Mouse (Mus musculus) T-helper 17 cell (primary cell): ENCODE data around the gene Galnt6.

Source experiments
- in situ Hi-C, 2 experiments: fragments of 300-600 bp; cut with MboI, MseI; formaldehyde crosslinking; loops; 1 replicate in 1 of 2; 2 replicates in 1 of 2; pipeline ENCODE4 v1.15.1; 2025; ENCODE audit warnings: high pct_unique_total_duplicates in 2 of 2

Galnt6 gene

GRCm38 (mm10) chr15:100722564-100722963 lies 6.6 kb downstream of the Galnt6 start:
- in situ Hi-C loops, result no loop called here

GRCm38 (mm10) chr15:100722026-100722425 lies 7.2 kb downstream of the Galnt6 start:
- in situ Hi-C loops, result no loop called here

- in situ Hi-C loops, result no loop called here
Measured at GRCm38 (mm10) chr15:100721445-100721844, 7.7 kb downstream of the Galnt6 start.

GRCm38 (mm10) chr15:100720066-100720465 lies 9.1 kb downstream of the Galnt6 start:
- in situ Hi-C loops, result no loop called here

GRCm38 (mm10) chr15:100719217-100719616 lies 10.0 kb downstream of the Galnt6 start:
- in situ Hi-C loops, result no loop called here

- in situ Hi-C loops, result no loop called here
Measured at GRCm38 (mm10) chr15:100718572-100718971, 10.6 kb downstream of the Galnt6 start.

DNA sequence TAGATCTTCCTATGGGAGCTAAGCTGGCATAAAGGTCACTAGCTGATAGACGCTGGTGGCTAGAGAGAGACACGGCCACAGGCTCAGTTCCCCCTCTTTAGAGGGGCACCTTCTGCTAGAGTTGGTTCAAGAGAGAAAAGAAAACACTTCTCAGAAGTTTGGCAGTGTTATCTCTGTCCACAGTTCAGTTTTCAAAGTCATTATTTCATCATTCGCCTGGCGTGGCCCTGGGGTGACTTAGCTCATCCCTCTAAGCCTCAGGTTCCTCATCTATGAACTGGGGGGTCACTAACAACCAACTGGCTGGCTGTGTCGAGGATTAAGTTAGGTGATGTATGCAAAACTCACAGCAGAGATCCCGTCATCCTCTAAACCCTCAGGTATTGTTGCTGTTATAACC lies 11.2 kb downstream of the Galnt6 start:
- in situ Hi-C loops, result no loop called here

DNA sequence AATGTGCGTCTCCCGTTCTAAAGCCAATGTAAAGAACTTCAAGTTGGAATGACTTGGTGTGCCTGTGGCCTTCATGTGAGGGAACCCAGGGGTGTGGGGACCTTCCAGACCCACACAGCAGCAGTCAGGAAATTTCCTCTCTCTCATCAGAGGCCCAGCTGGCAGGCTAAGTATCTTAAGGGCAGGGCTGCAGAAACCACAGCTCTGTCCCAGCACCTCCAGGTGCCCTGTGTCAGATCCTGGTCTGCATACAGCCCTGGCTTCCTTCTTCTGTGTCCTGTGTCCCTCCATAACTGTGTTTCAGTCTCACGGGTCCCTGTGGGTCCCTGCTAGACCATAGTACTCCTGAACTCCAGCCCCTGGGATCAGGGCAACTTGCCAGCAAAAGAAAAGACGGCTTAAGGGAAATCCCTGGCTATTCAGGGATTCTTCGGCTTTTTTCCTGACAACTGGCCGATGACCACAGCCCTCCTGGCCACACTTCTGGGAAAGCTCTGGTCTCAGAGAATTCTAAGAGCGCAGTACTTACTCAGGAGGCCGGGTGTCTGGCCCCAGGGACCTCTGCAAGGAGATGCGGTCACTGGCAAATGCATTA lies 13.7 kb downstream of the Galnt6 start:
- in situ Hi-C loops, result no loop called here

DNA sequence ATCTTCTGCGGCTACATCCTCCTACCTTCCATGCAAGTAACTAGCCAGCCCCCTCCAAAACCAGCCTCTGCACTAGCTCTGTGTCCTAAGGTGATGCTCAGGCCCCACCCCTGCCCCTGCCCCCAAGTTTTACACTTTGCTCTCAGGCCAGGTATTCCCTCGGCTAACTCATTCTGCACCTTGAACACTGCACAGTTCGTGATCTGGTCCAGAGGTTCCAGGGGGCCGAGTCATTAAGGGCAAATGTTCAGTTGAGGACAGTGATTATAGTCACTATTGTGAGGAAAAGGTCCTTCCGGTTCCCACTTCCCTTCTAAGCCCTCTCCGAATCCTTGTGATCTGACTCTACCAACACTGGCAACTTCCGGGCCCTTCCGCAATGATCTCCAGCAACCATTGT lies 14.7 kb downstream of the Galnt6 start:
- in situ Hi-C loops, result no loop called here

DNA sequence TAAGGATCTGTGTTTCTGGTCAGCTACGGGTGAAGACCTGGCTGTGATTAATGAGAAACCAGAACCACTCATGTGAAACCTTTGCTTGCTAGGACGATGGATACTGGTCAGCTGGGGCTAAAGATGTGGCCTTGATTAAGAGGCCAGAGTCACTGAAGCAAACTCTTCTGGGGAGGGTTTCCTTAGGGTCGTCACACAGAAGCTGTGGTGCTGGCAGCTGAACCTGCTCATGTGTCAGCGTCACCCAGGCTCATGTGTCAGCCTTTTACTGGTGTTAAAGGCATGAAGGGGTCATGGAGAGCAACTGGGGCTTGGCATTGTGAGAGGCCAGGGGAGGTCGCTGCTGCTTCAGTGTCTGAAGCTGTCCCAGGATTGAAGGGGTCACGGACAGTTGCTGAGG lies 18.3 kb downstream of the Galnt6 start:
- in situ Hi-C loops, result no loop called here

GRCm38 (mm10) chr15:100708433-100709078 lies 20.6 kb downstream of the Galnt6 start:
- in situ Hi-C loops, result no loop called here

DNA sequence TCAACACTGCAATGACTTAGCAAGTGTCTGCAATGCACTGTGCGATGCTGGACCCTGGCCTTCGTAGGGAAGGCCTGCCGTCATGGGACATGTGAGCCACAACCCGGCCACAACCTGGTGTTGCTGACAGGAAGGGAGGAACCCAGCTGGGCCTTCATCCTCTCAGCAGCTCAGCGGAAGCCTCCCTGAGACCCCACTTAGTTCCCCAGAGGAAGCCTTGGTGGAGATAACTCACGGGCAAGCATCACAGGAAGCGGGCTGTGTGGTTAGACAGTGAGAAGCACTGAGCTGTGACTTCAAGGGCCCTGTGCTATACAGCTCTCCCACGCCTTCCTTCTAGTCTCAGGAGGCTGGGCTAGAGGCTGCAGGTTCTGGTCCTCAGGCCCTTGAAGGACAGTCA lies 22.9 kb downstream of the Galnt6 start:
- in situ Hi-C loops, result no loop called here

- in situ Hi-C loops, result no loop called here
Measured at GRCm38 (mm10) chr15:100705376-100705775, 23.8 kb downstream of the Galnt6 start.

- in situ Hi-C loops, result no loop called here
Measured at GRCm38 (mm10) chr15:100703913-100704312, 25.3 kb downstream of the Galnt6 start.

DNA sequence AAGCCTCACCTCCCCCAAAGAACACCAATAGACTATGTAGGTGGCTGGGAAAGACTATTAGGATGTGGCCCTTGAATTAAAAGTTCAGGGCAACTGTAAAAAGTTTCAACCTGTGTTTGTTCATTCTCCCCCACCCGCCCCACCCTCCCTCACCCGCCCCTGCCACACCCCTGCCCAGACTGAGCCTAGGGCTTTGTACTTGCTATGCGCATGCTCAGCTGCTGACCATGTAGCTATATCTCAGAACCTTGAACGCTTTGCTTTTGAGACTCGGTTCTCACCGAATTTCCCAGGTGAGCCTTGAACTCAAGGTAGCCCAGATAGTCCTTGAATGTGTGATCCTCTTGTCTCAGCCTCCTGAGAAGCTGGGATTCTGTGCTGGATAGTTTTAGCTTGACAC lies 27.3 kb downstream of the Galnt6 start:
- in situ Hi-C loops, result no loop called here

DNA sequence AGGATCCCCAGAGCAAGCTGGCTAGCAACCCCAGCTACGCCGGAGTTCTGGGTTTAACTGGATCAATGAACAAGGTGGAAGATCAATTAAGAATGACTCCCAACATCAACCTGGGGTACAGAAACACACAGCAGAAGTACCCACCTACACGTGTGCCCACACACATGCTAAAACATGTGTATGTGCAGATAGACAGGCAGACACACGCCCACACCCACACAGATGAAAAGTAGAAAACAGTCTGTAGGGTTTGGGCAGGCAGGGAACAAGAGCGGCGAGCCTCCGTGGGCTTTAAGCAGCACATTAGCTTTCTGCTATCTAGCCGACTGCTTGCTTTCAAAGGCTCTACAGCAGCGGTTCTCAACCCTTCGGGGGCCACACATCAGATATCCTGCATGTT lies 28.1 kb downstream of the Galnt6 start:
- in situ Hi-C loops, result no loop called here

DNA sequence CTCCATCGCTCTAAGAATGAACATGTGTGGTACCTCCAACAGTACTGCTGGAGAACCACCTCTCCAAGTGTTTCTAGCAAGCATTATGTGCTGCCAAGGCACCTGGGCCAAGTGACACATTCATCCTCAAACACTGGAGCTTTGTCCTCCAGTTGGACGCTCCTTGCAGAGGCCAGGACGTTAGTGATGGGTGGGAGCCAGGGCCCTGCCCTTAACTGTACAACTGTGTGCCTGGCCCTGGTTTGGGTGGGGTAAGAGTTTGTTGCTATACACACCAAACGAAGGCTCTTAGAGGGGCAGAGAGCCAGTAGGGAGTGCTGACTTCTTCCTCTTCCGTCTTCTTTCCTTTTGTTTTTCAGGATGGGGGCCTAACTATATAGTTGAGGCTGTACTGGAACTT lies 28.8 kb downstream of the Galnt6 start:
- in situ Hi-C loops, result no loop called here

- in situ Hi-C loops, result no loop called here
Measured at GRCm38 (mm10) chr15:100699386-100699785, 29.8 kb downstream of the Galnt6 start.

DNA sequence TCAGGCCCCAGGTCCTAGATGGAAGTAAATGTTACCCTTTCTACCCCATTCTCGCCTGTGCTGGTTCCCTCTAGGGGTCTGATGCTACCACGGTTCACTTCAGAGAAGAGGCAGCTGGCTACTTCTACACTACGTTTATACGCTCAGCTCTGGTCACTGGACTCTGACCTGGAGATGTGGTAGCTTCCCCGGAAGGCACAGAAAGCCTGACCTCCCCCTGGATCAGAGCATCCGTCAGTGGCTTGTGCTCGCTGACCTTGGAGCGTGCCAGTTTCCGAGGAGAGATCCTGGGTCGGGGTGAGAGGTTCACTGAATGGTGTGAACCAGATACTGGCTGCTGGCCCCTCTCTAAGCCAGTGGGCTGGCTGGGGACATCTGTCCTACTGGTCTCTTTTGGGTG lies 31.1 kb downstream of the Galnt6 start:
- in situ Hi-C loops, result no loop called here

DNA sequence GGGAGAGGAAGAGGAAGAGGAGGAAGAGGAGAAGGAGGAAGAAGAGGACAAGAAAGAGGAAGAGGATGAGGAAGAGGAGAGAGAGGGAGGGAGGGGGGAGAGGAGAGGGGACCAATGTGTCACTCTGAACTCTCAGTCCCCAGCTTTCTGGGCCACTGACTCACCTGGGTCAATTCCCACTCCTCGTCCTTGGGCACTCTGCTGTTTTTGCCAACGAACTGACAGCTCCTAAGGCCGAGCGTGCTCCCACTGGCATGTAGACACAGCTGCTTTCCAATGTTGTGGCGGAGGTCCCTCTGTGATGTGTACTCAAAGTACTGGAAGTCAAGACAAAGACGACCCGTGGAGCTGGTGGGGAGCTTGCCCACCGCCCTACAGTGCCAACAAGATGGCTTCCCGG lies 34.8 kb downstream of the Galnt6 start:
- in situ Hi-C loops, result no loop called here

GRCm38 (mm10) chr15:100691990-100692389 lies 37.2 kb downstream of the Galnt6 start:
- in situ Hi-C loops, result no loop called here

DNA sequence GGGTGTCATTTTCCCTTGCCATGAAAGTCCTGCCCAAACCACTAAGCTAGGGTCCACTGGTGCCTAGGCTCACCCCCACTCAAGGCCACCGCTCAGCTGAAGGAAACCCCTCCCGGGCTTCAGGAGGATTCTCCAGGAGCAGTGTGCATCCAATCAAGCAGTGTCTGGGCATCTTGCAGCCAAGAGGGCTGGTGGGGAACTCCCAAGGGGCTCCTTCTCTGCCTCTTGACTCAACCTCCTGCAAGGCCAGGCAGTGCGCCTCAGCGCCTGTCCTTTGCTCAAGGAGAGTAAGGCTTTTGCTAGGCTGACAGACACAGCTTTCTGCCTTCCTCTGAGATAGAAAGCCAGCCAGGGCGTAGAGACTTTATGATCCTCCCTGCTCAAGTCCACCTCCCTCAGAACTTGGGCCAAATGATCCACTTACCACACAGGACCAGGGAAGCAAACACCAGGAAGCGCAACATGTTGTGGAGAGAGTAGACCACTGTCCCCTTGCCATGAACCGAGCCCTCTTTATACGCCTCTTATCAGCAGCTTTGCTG lies 41.7 kb downstream of the Galnt6 start, which contains the start of gene Cela1:
Gene Cela1, minus strand, starts transcription at position 492 of the 542 bp plus-strand sequence.
- in situ Hi-C loops, result no loop called here

DNA sequence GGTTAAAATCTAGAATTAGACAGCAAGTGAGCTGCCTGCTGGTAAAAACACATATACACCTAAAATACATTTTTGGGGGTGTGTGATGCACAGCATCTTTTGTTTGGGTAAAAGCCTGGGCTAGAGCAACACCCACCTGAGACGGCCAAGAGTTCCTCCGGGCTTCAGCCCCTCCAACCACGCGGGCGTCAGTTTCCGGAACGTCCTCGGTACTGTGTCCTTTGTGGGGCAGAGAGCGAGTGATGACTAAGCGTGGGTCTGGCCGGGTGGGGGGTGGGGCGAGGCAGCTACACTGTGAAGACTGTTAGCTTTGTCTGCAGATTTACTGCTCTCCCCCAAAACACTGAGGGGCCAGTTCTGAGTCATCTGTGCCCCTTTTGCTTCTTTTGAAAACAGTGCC lies 42.2 kb downstream of the Galnt6 start:
- in situ Hi-C loops, result no loop called here
